Mouse (Mus musculus): ENCODE results near the gene Rap1gap2.

Gene Rap1gap2

DNA sequence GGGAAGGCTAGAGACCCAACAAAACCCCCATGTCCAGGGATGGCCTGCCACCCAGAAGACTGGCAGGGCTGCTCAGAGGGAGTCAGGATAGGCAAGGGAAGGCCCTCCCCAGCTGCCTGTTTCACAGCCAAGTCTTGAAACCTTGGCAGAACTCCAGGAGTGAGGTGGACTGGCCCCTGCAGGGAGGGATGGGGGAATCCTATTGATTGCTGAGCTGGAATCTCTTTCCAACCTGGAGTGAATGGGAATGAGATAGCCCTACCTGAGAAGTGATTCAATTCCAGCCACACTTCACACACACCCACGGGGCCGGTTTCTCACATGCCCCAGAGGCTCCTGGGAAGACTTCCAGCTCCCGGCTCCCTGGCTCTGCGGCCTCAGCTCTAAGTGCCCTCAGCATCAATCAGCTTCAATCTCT, 200.9 kb downstream of the Rap1gap2 start:
- DNase-seq (ENCODE audit: low spot score) = no peak

DNA sequence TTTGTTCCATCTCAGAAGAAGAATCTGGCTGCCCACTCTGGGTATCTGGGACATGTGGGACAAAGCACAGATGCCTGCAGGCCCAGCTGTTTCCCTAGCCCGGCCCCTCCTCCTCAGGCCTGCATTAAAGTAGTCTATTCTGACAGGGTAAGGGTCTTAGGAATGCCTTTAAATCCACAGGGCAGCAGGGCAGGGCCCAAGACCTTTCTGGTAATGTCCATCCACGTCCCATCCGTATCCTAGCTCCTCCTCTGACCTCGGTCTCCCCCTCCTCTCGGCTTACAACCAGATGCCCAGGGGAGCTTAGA, 201.3 kb downstream of the Rap1gap2 start:
- no peak for DNase-seq (ENCODE audit: low spot score)

- DNase-seq (ENCODE audit: low spot score) = no peak
Measured at GRCm38 (mm10) chr11:74408587-74409446, 201.9 kb downstream of the Rap1gap2 start.

- DNase-seq (ENCODE audit: low spot score) = no peak
Measured at GRCm38 (mm10) chr11:74405201-74405600, 205.5 kb downstream of the Rap1gap2 start.

DNA sequence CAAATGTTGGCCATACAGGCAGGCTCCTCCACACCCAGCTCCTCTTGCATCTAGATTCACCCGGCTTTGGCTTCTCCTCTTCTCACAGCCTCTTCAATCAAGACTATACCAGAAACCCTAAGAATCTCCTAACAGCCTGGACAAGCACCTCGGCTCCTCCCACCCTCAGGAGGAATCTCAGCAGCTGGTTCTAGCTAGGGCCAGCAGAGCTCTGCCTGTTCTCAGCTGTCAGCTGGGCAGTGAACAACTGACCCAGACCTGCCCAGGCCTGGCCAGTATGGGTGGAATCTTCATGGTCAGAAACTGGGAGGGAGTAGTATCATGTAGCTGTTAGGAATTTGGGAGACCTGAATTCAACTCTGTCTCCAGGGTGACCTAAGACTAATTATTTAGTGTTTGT, 206.5 kb downstream of the Rap1gap2 start:
- no peak for DNase-seq (ENCODE audit: low spot score)

- DNase-seq (ENCODE audit: low spot score) = peak; percentile 43
Measured at GRCm38 (mm10) chr11:74402126-74402525, 208.6 kb downstream of the Rap1gap2 start.

DNA sequence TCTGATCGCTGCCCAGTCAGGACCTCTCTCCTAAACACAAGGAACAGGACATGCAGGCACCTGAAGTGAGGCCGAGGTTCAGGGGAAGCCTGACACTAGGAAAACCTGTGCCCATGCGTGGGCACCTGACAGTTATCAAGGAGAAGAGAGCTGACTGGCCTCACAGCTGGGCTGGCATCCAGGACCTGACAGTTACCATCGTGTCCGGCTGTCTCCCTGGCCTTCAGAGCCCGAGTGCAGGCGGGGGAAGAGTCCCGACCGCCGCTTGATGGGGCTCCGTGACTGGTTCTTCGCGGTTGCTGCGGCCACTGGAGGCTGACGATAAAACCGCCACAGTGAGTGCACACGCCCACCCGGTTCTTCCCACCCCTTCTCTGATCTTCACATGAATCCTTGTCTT, 215.1 kb downstream of the Rap1gap2 start:
- DNase-seq (ENCODE audit: low spot score) = no peak

DNA sequence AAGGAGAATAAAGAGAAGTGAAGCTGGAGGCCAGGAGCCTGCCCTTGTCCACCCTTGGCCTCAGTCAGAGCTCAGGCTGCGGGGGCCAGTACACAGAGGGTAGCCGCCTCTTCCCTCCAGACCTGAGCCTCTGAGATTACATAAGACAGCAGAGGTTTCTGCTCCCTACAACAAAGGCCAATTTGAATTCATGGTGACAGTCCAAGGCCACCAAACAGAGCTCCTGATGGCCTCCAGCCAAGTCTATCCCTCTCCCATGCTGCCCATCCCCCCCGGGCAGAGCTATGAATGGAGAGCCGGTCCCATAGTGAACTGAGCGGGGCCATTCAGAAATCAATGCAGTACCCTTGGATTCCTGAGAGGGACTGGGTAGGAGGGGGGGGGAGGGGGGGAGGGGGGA, 217.2 kb downstream of the Rap1gap2 start:
- no peak for DNase-seq (ENCODE audit: low spot score)

DNA sequence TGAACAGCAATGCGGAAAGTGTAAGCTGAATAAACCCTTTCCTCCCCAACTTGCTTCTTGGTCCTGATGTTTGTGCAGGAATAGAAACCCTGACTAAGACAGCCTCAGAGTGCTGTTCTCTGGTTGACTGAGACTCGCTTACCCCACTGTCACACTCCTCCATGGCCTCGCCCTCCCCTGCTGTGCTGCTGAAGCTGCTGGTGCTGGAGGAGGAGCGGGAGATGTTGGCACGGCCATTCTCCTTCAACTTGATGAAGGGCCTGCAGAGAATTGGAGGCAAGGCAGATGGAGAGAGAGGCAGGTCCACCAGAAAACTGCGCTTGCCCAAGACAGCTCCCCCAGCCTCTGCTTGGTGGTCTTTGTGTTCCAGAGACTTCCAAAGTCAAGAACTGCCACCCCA, 217.8 kb downstream of the Rap1gap2 start:
- DNase-seq (ENCODE audit: low spot score) = no peak

GRCm38 (mm10) chr11:74391899-74392298, 218.8 kb downstream of the Rap1gap2 start:
- DNase-seq (ENCODE audit: low spot score) = no peak

- no peak for DNase-seq (ENCODE audit: low spot score)
Measured at GRCm38 (mm10) chr11:74387203-74387602, 223.5 kb downstream of the Rap1gap2 start.

DNA sequence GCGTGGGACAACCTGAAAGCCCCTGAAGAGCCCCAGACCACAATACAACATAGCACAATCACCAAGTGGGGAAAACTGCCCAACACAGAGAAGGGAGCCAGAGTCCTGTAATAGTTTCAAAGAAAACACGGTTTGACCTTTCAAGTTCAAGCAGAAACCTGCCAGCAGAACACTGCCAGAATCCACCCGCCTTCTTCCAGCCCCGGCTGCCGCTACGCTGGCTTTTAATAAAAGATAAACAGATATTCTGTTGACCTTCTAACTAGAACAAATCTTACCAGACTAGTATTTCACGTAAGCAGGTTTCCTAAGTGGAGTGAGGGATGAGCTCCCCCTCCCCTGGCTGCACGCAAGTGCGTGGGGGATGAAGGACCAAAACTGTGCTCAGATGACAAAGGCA, 225.0 kb downstream of the Rap1gap2 start:
- DNase-seq (ENCODE audit: low spot score) = no peak

GRCm38 (mm10) chr11:74379166-74379873, 231.4 kb downstream of the Rap1gap2 start:
- no peak for DNase-seq (ENCODE audit: low spot score)

- DNase-seq (ENCODE audit: low spot score) = peak; percentile 73
Measured at GRCm38 (mm10) chr11:74376847-74377246, 233.9 kb downstream of the Rap1gap2 start.

DNA sequence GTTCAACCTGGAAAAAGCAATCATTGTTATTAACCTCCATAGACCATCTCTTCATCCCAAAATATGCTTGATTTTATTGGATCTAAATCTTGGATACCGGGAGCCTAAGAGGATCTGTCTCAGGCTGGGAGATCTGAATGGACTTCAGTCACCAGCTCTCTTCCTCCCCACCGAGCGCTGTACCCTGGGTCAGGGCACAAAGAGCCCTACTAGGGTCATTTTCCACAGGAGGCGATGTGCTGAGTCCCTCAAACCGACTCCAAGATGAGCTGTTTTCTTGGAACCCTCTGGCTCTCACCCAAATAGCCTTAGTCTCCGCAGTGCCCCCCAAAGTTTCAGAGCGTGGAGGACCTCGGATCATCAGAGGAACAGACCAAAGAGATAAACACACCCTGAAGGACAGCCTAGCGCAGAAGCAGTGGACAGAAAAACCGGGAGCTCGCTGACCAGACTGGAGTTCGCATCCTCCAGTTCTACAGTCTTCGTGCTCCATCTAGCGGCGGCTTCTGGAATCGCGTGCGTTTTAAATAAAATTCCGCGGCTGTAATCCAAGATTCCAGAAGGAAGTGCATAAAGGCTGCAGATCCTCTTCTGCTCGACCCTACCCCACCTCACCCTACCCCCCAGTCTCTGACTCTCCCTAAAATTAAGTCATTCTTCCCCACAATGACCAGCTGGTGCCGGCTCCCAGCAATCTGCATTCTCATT, 239.2 kb downstream of the Rap1gap2 start:
- peak; percentile 91 for DNase-seq (ENCODE audit: low spot score)

- DNase-seq (ENCODE audit: low spot score) = no peak
Measured at GRCm38 (mm10) chr11:74361769-74362168, 248.9 kb downstream of the Rap1gap2 start, which contains the start of gene Olfr412. Olfr412 (plus strand) TSS chr11:74362069.

- no peak for DNase-seq (ENCODE audit: low spot score)
Measured at GRCm38 (mm10) chr11:74352550-74352949, 258.2 kb downstream of the Rap1gap2 start, which contains the start of gene Olfr411. Olfr411 (minus strand) TSS chr11:74352650.

GRCm38 (mm10) chr11:74337931-74338330, 272.8 kb downstream of the Rap1gap2 start, which contains the start of gene Olfr410:
Olfr410 (minus strand) TSS chr11:74338031.
- DNase-seq (ENCODE audit: low spot score) = no peak
